Mouse (Mus musculus): ENCODE results near the gene Mmp9.

DNA sequence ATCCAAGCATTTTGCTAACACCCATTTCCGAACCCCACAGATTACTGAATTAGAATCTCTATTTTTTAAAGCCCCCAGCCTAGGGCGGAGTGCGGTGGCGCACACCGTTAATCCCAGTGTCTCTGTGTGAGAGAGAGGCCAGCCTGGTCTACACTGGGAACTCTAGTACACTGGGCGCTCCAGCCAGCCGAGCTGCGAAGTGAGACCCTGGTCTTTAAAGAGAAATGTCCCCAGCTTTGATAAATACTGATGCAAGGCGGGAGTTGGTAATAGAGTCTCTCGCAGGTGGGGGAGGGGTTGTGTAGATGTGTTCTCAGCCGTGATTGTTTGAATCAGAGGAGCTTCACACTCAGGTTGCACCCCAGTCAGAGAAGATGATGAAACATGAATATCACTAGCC, 1.5 kb upstream of the Mmp9 start:
- TF ChIP-seq GATA1 (IDR thresholded peaks at IDR 0.05; ENCODE audit: borderline replicate concordance, low read length) (no peak), FLI1 (IDR thresholded peaks at IDR 0.05; ENCODE audit: low read length) (no peak)
